Mouse (Mus musculus) heart, postnatal 10 days (tissue): ENCODE results near the gene Vwde. TPM values are rescaled to one million over a fixed set of nuclear protein-coding genes. Genes with fewer than 3 reads are reported as not detected.

Source experiments
- DNase-seq, 2 experiments: peaks; one replicate each; pipeline ENCODE4 v3.0.0; 2021
- intact Hi-C: fragments of 180-260 bp; cut with DNase I; formaldehyde crosslinking; loops from one replicate; pipeline ENCODE4 v1.15.1; 2025
- total RNA-seq, 2 experiments: library from RNA; stranded (reverse); gene quantifications; 2 replicates each; pipeline ENCODE4 v1.2.3; 2021

The Vwde gene
- total RNA-seq: not detected

DNA sequence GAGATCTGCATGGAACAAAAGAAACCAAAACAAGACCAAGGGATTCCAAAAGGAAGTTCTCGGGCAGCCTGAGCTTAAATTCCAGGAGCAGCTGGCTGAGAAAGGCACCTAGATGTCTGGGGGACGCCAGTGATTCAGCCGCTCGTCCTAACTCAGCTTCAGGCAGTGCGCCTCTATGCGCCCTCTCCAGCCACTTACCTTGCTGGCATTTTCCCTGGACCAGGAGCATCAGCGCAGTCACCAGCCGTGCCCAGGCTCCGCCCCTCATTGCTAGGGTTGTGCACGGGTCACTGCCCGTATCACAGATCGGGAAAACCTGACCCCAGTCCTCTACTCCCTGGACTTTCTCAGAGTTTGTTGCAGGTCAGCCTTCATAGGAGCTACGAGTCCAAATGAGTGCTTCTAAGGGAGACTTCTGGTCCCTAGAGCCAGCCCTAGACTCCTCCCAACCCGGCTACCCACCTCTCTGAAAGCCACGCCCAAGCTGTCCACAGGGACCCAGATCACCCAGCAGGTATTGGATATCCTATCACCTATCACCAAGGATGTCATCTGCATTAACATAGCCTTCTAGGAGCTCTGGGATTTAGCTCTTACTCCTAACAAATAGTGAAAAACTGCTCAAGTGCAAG is at the start of gene Vwde:
Gene Vwde, minus strand, starts transcription at position 370 of the 632 bp plus-strand sequence.
- intact Hi-C loops: no loop called here
- DNase-seq: no peak

DNA sequence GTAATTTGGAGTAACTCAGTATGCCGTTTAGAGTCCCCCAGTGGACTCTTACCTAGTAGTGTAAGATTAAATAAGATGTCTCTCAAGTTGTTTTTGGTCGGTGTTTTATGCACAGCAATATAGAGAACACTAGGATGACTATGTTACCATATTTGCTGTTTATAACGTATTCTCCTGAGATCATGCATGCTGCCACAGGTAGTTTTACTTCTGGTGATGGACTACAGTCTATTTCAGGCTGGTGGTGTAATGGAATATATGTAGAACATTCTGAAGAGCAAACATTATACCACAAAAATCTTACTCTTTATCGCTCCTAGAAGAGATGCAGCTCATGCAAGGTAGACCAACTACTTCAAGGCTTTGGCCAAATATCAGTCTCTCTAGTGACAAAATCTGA is 30.6 kb upstream of the Vwde start:
- no peak for DNase-seq
- intact Hi-C loops: no loop called here

DNA sequence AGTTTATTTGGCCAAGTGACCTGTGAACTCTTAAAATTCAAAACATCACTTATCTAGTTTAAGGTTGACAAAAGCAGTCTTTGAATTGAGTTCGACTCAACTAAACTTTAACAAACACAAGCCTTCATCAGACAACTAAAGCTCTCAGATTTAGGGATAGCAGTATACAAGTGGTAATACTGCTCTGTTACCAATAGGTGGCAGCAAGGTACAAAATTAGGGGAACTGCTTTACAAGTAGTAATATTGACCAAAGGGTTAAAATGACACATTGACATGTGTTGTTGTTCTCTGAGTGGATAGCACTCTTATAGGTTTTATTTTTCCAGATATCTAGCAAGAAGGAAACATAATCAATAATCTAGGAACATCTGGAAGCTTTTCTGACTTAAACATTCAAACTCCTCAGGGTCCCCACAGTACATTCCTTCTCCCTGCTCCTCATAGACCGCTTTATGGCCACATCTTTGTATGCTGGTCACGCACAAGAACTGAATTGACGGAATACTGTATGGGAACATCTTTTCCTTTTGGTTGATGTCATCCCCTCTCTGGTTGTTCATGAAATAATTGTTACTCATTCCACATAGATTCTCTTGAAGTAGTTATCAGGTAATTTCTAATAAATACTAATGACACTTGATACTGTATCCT is 23.7 kb upstream of the Vwde start:
- intact Hi-C loops: loop anchor here (1.0 to 5.0 kb wide), 2 partner anchors 33 to 1259 kb away; no protein-coding TSS in a partner anchor
- peak in 1 of 2 experiments; percentile 4 for DNase-seq

DNA sequence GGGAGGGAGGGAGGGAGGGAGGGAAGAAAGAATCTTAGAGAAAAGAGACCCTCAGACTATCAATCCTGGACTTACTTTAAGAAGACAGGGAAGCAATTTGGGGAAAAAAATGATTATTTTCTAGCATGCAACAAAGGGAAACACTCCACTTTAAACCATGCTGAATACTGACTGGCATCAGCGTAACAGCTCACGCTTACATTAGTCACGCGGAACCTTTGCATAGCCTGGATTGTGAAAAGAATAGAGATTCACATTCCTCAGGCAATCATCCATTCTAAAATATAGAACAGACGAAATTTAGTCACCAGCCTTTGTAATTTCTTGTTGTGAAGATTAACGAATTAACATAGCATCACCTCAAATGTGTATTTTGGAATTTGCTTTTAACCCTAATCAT is 18.6 kb downstream of the Vwde start:
- DNase-seq: no peak
- intact Hi-C loops: no loop called here

DNA sequence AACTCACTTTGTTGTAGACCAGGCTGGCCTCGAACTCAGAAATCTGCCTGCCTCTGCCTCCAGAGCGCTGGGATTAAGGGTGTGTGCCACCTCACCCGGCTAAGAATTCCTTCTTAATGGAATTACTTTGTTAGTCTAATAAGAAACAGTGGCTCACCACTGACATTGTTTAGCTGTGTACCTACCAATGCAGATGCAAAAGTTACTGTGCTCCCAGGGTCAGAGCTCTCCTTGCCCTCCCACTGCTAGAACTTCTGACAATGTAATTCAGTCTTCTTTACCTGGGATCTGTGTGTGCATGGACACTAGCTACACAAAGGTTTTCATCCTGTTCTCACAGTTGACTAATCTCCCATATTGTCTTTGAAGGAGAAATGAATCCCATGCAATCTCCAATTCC is 27.3 kb downstream of the Vwde start:
- DNase-seq: no peak
- intact Hi-C loops: no loop called here

DNA sequence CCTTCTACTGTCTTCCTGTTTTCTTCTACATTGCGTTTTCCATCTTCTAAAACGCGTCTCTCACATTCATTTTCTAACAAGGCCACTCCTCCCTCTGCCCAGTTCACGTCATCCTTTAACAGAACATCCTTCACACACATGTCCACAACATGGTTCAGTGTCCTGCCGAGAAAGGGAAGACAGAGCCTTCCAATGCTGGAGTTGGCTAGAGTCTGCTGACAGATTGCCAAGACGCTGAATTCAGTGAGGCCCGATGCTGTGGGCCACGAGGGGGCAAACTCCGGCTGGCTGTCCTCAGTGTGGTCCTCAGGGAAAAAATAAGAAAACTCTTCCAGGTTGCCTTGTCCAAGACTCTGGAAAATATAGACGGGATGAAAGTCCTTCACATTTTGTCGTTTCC is 37.9 kb downstream of the Vwde start:
- peak in 1 of 2 experiments; percentile 2 for DNase-seq
- intact Hi-C loops: no loop called here

DNA sequence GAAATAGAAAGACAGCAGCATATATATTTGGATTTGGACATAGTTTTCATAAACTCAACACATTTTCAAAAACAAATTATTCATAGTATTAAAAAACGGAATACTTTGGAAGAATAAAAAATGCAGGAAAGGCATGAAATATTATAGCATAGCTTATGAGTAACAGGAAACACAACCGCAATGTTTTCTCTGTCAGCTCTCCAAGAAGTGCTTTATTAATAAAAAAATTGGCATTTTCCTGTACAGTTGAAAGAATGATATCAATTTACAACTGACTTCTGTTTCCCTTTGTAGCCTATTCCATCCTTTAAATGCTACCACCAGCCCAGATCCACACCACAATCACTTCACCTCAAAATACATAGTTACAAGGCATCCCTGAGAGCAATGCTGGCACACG is 44.7 kb downstream of the Vwde start:
- intact Hi-C loops: no loop called here
- DNase-seq: no peak

DNA sequence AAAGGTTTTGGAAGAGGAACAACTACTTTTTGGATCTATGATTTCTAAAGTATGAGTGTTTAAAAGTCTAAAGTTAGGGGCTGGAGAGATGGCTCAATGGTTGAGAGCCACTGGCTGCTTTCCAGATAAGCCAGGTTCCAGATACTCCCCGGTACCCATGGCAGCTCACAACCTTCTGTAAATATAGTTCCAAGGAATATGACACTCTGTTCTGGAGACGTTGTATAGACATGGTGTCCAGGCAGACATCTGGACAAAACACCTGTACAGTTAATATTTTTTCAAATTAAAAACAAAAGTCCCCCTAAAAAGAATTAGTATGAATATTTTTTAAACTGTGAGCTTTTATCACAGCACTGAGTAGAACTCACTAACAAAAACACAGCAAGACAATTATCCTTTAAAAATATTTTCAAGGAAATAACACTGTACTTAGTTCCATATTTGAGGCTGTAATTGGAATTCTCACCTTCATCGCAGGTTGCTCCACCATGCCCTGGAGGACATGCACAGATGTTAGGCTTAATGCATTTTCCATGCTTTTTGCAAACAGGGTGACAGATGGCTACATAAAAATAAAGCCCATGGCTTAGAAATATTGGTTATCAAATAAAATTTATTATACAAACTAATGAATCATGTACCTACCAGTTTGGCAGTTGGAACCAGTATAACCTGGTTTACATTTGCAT is 55.2 kb downstream of the Vwde start:
- DNase-seq: no peak
- intact Hi-C loops: no loop called here

DNA sequence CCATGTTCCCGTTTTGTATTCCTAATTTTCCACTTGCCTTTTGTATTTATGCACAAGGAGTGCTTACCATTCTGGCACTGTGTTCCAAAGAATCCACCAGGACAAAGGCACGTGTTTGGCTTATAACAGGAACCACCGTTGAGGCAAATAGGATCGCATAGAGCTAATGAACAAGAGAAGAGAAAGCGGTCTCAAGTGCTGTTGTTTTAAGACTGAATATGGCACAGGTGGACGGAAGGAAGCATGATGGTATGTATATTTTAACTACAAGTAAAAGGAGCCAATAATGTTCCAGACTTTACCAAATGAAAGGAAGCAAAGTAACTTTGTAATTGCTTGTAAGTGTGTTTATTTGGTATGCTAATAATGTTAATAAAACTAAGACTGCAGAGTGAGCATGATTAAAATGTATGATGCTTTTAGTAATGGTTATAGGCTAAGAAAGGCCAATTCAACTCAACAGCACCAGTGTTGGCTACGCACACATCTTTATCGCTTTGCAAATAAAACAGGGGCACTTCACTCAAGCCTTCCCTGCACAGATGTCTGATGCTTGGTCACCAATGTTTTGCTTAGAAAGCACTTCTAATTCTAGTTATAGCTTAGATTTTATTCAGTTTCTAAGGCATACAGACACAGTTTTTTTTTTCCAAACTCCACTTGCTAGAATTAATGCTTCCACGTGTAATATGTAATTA is 58.4 kb downstream of the Vwde start:
- intact Hi-C loops: no loop called here

DNA sequence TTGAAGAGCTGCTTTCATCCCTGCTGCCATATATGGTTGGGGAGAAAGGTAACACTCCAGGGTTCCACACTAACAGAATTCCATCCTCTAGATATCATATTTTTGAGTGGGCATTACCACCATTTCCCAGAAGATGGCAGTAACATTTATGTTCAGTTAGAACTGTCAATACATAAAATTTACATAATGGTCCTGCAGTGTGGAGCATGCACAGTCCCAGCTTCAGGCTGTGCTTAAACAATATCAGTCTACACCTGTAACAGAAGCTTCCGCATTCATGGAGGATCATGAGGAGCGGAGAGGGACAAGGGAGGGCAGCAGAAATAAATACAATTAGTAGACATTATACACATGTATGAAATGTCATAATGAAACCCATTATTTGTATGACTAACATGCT is 65.3 kb downstream of the Vwde start:
- intact Hi-C loops: loop anchor here (5.0 kb wide), 1 partner anchor 123 kb away; no protein-coding TSS in a partner anchor
- DNase-seq: peak in 1 of 2 experiments; percentile 5

More for the DNA sequence above, 58.4 kb downstream of the Vwde start:
- DNase-seq: no peak

DNA sequence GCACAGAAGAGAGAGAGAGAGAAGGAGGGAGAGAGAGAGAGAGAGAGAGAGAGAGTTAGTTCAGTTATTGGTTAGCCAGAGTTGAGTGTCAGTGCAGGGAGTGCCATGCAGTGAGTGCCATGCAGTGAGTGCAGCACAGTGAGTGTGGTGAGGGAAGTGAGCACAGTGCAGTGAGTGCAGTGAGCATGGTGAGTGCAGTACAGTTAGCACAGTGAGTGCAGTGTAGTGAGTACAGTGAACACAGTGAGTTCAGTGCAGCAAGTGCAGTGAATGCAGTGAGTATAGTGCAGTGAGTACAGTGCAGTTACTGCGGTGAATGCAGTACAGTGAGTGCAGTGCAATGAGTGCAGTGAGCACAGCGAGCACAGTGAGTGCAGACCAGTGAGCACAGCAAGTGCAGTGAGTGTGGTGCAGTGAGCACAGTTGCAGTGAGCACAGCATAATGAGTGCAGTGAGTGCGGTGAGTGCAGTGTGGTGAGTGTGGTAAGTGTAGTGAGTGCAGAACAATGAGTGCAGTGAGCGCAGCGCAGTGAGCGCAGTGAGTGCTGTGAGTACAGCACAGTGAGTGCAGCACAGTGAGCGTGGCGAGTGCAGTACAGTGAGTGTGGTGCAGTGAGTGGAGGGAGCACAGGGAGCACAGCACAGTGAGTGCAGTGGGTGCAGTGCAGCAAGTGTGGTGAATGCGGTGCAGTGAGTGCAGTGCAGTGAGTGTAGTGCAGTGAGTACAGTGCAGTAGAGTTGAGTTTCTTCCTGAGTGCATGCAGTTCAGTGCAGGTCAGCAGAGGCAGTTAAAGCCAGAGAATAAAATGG is 70.7 kb downstream of the Vwde start:
- DNase-seq: no peak

DNA sequence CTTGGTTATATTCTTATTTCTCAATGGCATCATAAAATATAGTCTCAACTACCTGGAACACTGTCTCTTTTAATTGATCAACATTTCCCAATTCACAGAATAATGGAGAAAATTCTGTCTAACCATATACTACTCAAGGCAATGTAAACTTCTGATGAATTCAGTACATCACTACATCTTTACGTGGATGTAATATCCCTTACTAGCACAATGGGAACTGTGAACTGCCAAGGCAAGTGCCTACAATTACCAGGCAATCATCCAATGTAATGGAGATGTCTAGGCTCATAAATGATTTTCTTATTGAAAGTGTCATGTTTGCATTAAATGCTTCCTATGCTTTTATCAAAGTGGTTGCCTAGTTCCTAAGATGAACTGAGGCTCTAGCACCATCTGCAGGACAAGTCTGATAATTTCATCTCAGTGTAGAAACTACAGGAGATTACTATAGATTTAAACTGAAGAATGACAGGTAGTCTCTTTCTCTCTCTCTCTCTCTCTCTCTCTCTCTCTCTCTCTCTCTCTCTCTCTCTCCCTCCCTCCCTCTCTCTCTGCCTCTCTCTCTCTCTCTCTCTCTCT is 72.6 kb downstream of the Vwde start:
- intact Hi-C loops: loop anchor here (1.0 to 2.0 kb wide), 3 partner anchors 399 to 837 kb away; no protein-coding TSS in a partner anchor
- peak; percentile 29 to 57 for DNase-seq

More for the DNA sequence above, 70.7 kb downstream of the Vwde start:
- intact Hi-C loops: loop anchor here (2.0 kb wide), 1 partner anchor 401 kb away; no protein-coding TSS in a partner anchor

DNA sequence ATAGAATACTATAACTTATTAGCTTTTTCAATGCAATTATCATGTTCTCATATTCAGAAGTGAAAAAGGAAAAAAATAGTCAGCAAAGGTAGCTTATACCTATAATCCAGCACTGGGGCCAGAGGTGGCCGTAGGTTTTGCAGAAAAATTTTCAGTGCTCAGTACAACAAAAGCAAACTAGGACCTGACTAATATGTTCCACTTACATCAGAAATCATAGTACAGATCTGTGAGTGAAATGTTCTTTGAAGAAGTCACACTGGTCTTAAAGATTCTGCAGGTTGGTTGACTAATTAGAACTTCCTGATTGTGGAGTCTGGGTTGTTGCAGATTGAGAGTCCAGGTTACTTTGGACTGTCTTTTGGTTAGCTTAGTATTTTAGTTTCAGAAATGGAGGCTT is 87.5 kb downstream of the Vwde start:
- DNase-seq: no peak
- intact Hi-C loops: no loop called here

DNA sequence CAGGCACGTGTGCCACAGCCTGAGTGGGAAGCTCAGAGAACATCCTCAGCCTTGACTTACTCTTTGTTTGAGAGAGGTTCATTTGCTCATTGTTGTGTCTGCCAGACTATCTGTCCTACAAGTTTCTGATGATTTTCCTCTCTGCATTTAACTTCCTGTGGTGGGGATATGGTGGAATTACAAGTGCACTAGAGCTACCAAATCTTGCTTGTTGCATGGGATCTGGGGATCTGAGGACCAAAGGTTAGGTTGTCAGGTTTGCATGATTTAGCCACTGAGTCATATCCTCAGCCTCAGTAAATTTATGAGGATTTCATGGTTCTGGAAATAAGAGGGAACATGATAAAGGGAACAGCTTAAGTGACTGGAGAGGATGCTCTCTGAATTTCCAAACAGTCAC is 116.1 kb downstream of the Vwde start:
- no peak for DNase-seq
- intact Hi-C loops: no loop called here

Other genes starting within 250 kb of the Vwde start
- 100 to 1,000 TPM; 123 to 128 TPM for gene Tmem106b, start 155.2 kb downstream of the Vwde start, total RNA-seq